Mouse (Mus musculus) hindlimb bud, embryonic 11.5 days (tissue): ENCODE results near the gene Immp2l.
A peak's percentile ranks its signal among the peaks of the same experiment; 100 is the strongest.

Experiments
- DNase-seq: peaks from one replicate; pipeline ENCODE4 v3.0.0-alpha.2; 2012; ENCODE audit warnings: low read depth, low spot score; ENCODE audit errors: extremely low spot score

Immp2l gene

GRCm38 (mm10) chr12:41170051-41170450 is 146.2 kb downstream of the Immp2l start:
- no peak for DNase-seq

- DNase-seq: no peak
Observed at GRCm38 (mm10) chr12:41182856-41183255, 159.0 kb downstream of the Immp2l start.

DNA sequence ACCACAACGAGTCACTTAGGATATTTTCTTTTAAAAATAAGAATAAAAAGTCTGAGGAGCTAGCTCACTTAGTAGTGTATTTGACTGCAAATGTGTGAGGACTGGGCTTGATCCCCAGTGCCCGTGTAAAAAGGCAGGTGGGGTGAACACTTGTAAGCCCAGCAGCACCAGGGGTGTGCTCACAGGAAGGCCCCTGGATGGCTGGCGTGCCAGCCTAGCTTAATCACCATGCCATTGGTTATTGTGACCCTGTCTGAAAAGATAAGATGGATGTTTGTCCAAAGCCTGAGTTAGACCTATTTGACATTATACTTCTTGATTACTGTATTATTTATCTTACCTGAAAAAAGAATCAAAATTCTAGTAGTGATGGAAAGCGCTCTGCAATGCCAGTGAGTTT is 161.2 kb downstream of the Immp2l start:
- no peak for DNase-seq

DNA sequence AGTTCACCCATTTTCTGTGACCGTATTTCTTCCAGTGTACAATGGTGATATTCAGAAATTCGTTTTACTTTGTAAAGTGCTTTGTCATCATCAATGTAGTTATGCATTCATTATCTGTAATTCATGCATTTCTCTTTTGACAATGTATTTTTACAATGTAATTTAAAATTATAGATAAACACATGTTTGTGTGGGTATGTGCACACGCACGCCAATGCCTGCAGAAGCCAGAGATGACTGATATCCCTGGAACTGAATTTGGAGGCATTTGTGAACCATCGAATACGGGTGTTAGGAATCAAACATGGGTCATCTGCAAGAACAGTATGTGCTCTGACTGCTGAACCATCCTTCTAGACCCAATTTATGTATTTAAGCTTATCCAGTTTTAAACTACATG is 161.6 kb downstream of the Immp2l start:
- DNase-seq: no peak

GRCm38 (mm10) chr12:41192829-41193228 is 168.9 kb downstream of the Immp2l start:
- DNase-seq: no peak

DNA sequence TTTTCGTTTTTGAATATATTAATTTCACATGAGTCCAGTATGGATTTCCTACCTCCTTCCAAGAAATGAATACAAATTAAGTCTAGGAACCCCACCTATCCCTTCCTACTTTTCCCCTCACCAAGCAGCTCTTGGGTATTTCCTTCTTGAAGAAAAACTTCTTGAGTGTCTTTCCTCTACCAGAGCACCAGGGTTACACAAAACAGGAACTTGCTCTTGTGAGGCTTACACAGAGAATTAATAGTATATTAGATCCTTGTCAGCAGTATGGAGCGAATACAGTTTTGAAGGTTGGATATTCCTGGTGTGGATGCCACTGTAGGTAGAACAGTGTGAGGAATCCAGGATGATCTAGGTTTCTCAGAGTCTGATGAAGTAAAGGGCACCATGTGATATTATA is 172.5 kb downstream of the Immp2l start:
- DNase-seq: no peak

DNA sequence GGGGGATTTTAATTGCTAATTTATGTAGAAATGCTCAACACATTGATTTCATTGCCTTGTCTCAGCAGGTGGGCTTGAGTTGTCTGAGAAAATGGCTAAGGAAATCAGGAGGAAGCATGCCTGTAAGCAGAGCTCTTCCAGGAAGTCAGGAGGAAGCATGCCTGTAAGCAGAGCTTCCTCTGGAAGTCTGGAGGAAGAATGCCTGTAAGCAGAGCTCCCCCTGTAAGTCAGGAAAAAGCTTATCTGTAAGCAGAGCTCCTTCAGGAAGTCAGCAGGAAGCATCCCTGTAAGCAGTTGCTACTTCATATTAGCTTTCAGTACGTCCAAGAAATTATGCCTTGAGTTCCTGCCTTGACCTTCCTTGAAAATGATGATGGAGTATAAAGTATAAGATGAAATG is 191.3 kb downstream of the Immp2l start:
- DNase-seq: no peak

- DNase-seq: no peak
Observed at GRCm38 (mm10) chr12:41221893-41222292, 198.0 kb downstream of the Immp2l start.

DNA sequence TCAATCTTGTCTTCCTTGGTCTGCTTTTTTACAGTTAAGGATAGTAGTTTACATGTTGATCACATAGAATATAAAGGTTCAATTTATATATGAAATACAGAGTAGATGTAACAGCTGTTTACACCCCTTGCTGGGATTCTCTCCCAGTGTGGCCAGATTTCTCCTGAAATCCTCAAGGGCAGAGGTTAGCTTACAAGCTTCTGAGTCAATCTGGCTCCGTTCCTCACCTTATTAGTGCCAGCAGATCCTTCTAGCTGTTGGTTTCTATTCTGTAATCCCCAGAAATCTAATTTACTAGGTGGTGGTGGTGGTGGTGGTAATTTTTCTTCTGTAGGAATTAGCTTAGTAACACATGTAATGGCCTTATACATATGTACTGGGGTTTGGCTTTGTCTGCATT is 199.8 kb downstream of the Immp2l start:
- no peak for DNase-seq

DNA sequence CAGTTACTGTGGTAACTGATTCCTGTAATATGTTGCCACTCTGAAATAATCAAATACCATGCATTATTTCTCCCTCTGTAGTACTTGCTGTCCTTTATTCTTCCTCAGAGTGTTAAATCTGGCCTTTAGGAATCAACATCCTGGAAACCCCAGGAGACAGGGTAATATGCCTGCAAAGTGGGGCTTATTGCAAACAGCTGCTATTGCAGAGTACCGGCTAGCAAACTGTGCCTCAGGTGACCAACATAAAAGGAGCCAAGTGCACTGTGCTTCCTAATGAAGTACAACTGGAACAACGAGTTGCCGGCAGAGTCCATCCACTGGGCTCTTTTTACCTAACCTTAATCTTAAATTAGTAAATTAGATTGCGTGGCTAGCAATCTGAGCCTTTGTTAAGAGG is 200.6 kb downstream of the Immp2l start:
- peak; percentile 53 for DNase-seq

DNA sequence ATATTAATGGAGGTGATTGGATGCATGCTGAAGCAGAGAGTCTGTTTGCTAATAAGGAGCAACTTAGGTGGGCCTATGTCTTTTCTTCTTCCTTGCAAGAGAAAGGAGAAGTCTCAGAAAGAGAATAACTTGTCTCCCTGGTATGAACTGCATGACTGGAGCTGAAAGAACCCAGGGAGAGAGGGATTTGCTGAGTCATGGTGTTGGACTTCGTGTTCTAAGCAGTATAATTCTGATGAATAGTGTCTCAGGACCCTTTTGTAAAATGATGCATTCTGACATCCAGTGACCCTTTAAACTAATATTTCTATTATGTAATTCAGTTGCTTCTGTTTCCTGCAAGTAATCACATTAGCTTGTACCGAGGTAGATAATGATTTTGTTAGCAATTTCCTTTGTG is 208.1 kb downstream of the Immp2l start:
- no peak for DNase-seq

DNA sequence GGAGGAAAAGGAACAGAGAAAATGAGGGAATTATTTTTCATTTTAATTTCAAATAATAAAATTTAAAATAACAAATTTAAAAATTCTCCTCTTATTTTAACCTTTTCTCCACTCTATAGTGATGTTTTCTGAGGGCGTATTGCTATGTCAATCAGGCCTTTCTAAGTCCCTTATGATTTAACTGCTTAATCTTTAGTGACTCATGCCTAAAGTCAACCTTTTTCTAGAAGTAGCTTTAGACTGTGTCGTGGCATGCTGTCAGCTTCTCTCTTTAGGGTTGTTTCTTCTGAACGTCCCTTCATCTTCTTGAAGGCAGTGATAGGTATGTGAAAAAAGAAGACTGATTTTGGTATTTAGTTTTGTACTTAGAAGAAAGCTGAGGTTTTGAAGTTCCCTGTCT is 214.0 kb downstream of the Immp2l start:
- DNase-seq: no peak

- DNase-seq: no peak
Observed at GRCm38 (mm10) chr12:41241221-41241620, 217.3 kb downstream of the Immp2l start.

DNA sequence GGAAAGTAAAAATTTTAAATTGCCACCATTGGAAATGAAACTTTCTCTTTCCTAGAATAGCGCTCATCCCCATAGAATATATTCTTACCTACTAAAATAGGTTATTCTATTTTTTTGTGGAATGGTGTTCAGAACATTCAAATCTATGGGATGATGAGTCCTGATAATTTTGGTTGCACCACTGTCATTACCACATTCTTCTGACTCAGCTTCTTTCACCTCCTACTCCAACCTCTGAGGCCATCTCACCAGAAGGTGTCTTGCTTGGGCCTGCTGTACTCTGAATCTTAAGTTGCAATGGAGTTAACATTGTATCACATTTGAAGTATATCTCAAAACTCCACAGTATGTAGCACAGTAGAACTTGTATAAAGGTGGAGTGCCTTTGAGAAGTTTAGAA is 224.4 kb downstream of the Immp2l start:
- no peak for DNase-seq

- DNase-seq: no peak
Observed at GRCm38 (mm10) chr12:41250123-41250522, 226.2 kb downstream of the Immp2l start.

GRCm38 (mm10) chr12:41257905-41258304 is 234.0 kb downstream of the Immp2l start:
- DNase-seq: peak; percentile 8

- no peak for DNase-seq
Observed at GRCm38 (mm10) chr12:41259608-41260007, 235.7 kb downstream of the Immp2l start.

DNA sequence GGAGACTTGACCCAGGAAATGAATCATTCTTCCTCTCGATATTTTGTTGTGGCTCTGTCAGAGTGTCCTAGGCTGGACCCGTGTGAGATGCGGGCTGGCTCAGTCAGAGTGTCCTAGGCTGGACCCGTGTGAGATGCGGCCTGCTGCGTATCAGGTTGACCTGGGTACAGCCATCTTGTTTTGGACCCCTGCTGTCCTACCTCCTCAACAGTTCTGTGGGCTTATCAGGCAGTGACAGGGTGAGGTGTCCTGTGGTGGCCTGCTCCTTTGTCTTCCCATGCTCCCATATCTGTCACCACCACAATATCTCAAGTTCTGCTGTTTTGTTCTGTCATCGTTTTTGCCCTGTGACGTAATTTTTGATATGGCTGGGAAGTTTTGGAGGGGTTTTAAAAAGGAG is 250.2 kb downstream of the Immp2l start:
- no peak for DNase-seq

DNA sequence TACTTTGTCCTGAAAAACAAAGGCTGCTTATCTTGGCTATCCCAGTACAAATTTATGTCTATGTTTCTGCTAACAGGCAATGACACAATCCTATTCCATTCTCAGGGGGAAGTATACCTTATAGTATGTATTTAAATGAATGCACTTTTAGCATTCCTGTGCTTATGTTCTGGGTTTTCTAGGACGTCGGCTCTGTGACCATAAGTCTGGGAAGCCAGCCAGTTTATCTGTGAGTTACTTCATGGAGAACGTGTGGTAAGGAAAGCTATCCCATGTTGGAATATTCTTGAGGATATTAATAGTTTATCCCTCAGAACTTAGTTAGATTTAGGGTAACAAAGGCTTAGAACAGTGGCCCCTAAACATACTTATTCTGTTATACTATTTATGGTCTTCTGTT is 251.5 kb downstream of the Immp2l start:
- DNase-seq: no peak

DNA sequence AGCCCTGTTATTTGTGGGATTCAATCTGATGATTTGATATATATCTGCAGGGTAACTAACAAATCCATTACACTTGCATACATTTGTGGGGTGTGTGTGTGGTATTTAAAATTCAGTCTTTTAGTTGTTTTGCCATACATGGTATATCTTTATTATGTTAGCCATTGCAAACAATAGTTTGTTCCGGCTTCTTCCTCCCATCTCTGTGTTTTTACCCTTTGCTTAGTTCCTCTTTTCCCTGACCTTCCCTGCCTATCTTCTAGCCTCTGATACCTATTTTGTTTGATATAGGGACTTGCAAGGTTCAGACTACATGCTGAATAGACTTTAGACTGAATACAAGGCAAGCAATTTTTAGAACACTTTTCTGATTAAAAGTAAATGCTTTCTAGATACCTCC is 254.0 kb downstream of the Immp2l start:
- no peak for DNase-seq

- DNase-seq: no peak
Observed at GRCm38 (mm10) chr12:41289047-41289446, 265.2 kb downstream of the Immp2l start.

- DNase-seq: no peak
Observed at GRCm38 (mm10) chr12:41307015-41307414, 283.1 kb downstream of the Immp2l start.

DNA sequence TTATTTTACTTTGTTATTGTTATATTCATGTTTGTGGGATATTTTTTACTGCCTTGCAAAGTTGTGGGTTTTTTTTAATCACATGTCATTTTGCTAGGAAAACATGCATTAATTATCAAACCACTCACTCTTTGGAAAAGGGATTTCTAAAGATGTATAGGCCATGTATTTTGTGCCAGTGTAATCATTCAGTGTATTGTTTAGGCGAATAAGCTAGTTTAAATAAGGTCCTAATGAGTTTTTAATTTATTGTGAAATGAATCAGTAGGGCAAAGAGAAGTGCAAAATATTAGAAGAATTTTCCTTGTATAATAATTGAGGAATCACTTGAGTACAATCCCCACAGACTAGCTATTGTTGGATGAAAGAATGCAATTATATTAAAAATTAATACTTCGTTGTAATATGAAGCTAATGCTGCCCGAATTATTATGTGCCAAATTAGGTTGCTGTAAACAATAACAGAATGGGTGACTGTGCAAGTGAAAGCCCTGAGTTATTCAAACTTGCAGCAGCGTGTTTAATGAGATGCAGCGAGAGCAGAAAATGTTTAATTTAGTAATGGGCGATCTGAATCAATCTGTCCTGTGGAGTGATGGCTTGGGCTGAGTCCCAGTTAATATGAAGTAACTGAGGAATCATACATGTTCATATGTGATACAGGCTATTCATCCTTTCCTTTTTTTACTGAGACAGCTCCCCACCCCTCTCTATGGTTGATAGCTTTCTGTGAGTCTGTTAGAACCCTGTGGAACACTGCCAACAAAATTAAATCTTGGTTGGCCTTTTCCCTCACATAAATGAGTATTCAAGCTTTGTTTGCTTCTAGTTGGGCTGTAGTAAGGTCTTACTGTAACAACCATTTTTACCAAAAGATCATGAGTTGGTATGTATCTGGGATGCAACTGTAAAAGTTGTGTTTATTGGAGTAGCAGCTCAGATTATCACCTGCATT is 285.1 kb downstream of the Immp2l start:
- no peak for DNase-seq
